Mouse (Mus musculus) hindbrain, embryonic 14.5 days (tissue): ENCODE measurements around the gene Bpi. TPM values are rescaled to one million over a fixed set of nuclear protein-coding genes. Genes with fewer than 3 reads are reported as not detected.

Experiments used
- ATAC-seq: fragments of 200-750 bp; cut with Nextera tagmentation; 2 replicates; pipeline ENCODE4 v1.8.0; 2017; ENCODE audit warnings: moderate number of reproducible peaks, mild to moderate bottlenecking, moderate TSS enrichment, moderate library complexity; ENCODE audit not compliant: low FRiP score
- DNase-seq: peaks from one replicate; pipeline ENCODE4 v3.0.0-alpha.2; 2015; ENCODE audit warnings: low spot score
- H3K27ac ChIP-seq: fragments of 300-500 bp; sonication (generic); 2 replicates; pipeline ENCODE4 v1.5.1; 2014; ENCODE audit warnings: mild to moderate bottlenecking, moderate library complexity
- H3K27me3 ChIP-seq: fragments of 300-500 bp; sonication (generic); 2 replicates; pipeline ENCODE4 v1.6.1; 2014; ENCODE audit warnings: mild to moderate bottlenecking, low read length, mixed read lengths; ENCODE audit not compliant: control insufficient read depth, insufficient read depth
- H3K36me3 ChIP-seq: fragments of 300-500 bp; sonication (generic); replicated peaks from 2 replicates; pipeline ENCODE4 v1.6.1; 2014; ENCODE audit not compliant: control insufficient read depth, insufficient read depth
- H3K4me1 ChIP-seq: fragments of 300-500 bp; sonication (generic); replicated peaks from 2 replicates; pipeline ENCODE4 v1.6.1; 2014; ENCODE audit warnings: antibody characterized with exemption, low read length, mixed read lengths; ENCODE audit not compliant: control insufficient read depth, insufficient read depth
- H3K4me2 ChIP-seq: fragments of 300-500 bp; sonication (generic); replicated peaks from 2 replicates; pipeline ENCODE4 v1.6.1; 2014; ENCODE audit warnings: mild to moderate bottlenecking, moderate library complexity
- H3K4me3 ChIP-seq: fragments of 300-500 bp; sonication (generic); replicated peaks from 2 replicates; pipeline ENCODE4 v1.5.1; 2014; ENCODE audit warnings: mild to moderate bottlenecking, low read length
- H3K9ac ChIP-seq: fragments of 300-500 bp; sonication (generic); 2 replicates; pipeline ENCODE4 v1.6.1; 2014
- H3K9me3 ChIP-seq: fragments of 300-500 bp; sonication (generic); 2 replicates; pipeline ENCODE4 v1.6.1; 2016; ENCODE audit warnings: low read length; ENCODE audit not compliant: control insufficient read depth
- WGBS: fragments of 180-500 bp; shearing (Covaris S2); extraction: QIAGEN DNeasy Blood & Tissue Kit; methylation state at CpG from one replicate; pipeline ENCODE4 v1.1.7; 2014; 5-methylcytosine and 5-hydroxymethylcytosine counted together
- polyA plus RNA-seq: library from polyadenylated mRNA; unstranded; fragments of >200 nt; fragmentation: Nextera tagmentation; extraction: Ambion mirVana; gene quantifications from 2 replicates; pipeline ENCODE4 v1.2.1, GENCODE M21; 2014

The Bpi gene
- polyA plus RNA-seq: not detected in 2 replicates

- DNase-seq (no peak), ATAC-seq (no peak)
- Histone ChIP-seq H3K4me1 (no peaks in the 10 kb centered on the region), H3K27me3 (no peaks in the 10 kb centered on the region), H3K4me2 (no peak within 1 kb of the TSS), H3K4me3 (no peak within 1 kb of the TSS), H3K36me3 (no peaks in the 10 kb centered on the region), H3K27ac (no peak within 1 kb of the TSS), H3K9me3 (no peaks in the 10 kb centered on the region), H3K9ac (no peak within 1 kb of the TSS)
- WGBS: 61% methylated on average over 18 of the region's 18 CpGs
Measured at GRCm38 (mm10) chr2:158258005-158258418, at the start of gene Bpi. TSS of gene Bpi (plus strand) at chr2:158258094.

- DNase-seq (no peak), ATAC-seq (no peak)
- no peak overlapping the region for H3K27ac ChIP-seq
- no peaks in the 10 kb centered on the region; the same call in 1 of the 2 replicates for H3K4me1 ChIP-seq
- 64% methylated on average over 9 of the region's 9 CpGs for WGBS
- H3K9me3 ChIP-seq: no peaks in the 10 kb centered on the region
- no peak overlapping the region for H3K9ac ChIP-seq
- H3K27me3 ChIP-seq: 0 out of 2 replicates have a peak, but pooled peaks cover 4% of the 10 kb centered on the region
- no peak overlapping the region for H3K4me3 ChIP-seq
- H3K4me2 ChIP-seq: no peak overlapping the region
- no peaks in the 10 kb centered on the region for H3K36me3 ChIP-seq
Measured at GRCm38 (mm10) chr2:158209776-158210175, 48.1 kb upstream of the Bpi start.

GRCm38 (mm10) chr2:158210503-158210902, 47.4 kb upstream of the Bpi start:
- no peak overlapping the region for H3K27ac ChIP-seq
- H3K27me3 ChIP-seq: 0 out of 2 replicates have a peak, but pooled peaks cover 4% of the 10 kb centered on the region
- H3K36me3 ChIP-seq: no peaks in the 10 kb centered on the region
- H3K4me1 ChIP-seq: no peaks in the 10 kb centered on the region
- H3K9me3 ChIP-seq: no peaks in the 10 kb centered on the region
- H3K9ac ChIP-seq: no peak overlapping the region
- H3K4me3 ChIP-seq: no peak overlapping the region
- ATAC-seq (no peak), DNase-seq (no peak)
- H3K4me2 ChIP-seq: no peak overlapping the region
- WGBS: 54% methylated on average over 4 of the region's 4 CpGs

GRCm38 (mm10) chr2:158210958-158211357, 46.9 kb upstream of the Bpi start:
- WGBS: 29% methylated on average over 10 of the region's 10 CpGs
- no peaks in the 10 kb centered on the region for H3K4me1 ChIP-seq
- no peak overlapping the region for H3K9ac ChIP-seq
- H3K4me2 ChIP-seq: peak overlapping the region; percentile 4; the same call in 1 of the 2 replicates
- no peaks in the 10 kb centered on the region for H3K36me3 ChIP-seq
- H3K4me3 ChIP-seq: no peak overlapping the region
- no peaks in the 10 kb centered on the region for H3K9me3 ChIP-seq
- DNase-seq (no peak), ATAC-seq (no peak)
- H3K27ac ChIP-seq: no peak overlapping the region
- H3K27me3 ChIP-seq: 0 out of 2 replicates have a peak, but pooled peaks cover 4% of the 10 kb centered on the region

GRCm38 (mm10) chr2:158211764-158212471, 46.0 kb upstream of the Bpi start:
- Histone ChIP-seq H3K36me3 (no peaks in the 10 kb centered on the region), H3K27ac (no peak overlapping the region), H3K4me2 (no peak overlapping the region), H3K27me3 (0 out of 2 replicates have a peak, but pooled peaks cover 4% of the 10 kb centered on the region), H3K9ac (no peak overlapping the region), H3K4me3 (no peak overlapping the region), H3K9me3 (no peaks in the 10 kb centered on the region), H3K4me1 (no peaks in the 10 kb centered on the region)
- DNase-seq: no peak
- 62% methylated on average over 4 of the region's 4 CpGs for WGBS
- no peak for ATAC-seq

- H3K4me2 ChIP-seq: no peak overlapping the region
- H3K36me3 ChIP-seq: no peaks in the 10 kb centered on the region
- H3K27ac ChIP-seq: no peak overlapping the region
- H3K9me3 ChIP-seq: no peaks in the 10 kb centered on the region
- no peak overlapping the region for H3K4me3 ChIP-seq
- ATAC-seq (no peak), DNase-seq (no peak)
- no peak overlapping the region for H3K9ac ChIP-seq
- H3K4me1 ChIP-seq: no peaks in the 10 kb centered on the region
- H3K27me3 ChIP-seq: 0 out of 2 replicates have a peak, but pooled peaks cover 1% of the 10 kb centered on the region
- WGBS: 49% methylated on average over 9 of the region's 9 CpGs
Measured at GRCm38 (mm10) chr2:158215283-158216117, 42.4 kb upstream of the Bpi start.

GRCm38 (mm10) chr2:158216510-158216909, 41.4 kb upstream of the Bpi start:
- Histone ChIP-seq H3K4me1 (no peaks in the 10 kb centered on the region), H3K9ac (no peak overlapping the region), H3K9me3 (no peaks in the 10 kb centered on the region), H3K27ac (no peak overlapping the region), H3K36me3 (no peaks in the 10 kb centered on the region), H3K4me2 (no peak overlapping the region), H3K27me3 (no peaks in the 10 kb centered on the region), H3K4me3 (no peak overlapping the region)
- 86% methylated on average over 8 of the region's 8 CpGs for WGBS
- no peak for DNase-seq
- no peak for ATAC-seq

- ATAC-seq: no peak
- no peak overlapping the region for H3K4me3 ChIP-seq
- H3K9me3 ChIP-seq: no peaks in the 10 kb centered on the region
- H3K9ac ChIP-seq: no peak overlapping the region
- DNase-seq: no peak
- no peak overlapping the region for H3K27ac ChIP-seq
- no peak overlapping the region for H3K4me2 ChIP-seq
- 94% methylated on average over 2 of the region's 2 CpGs for WGBS
- no peaks in the 10 kb centered on the region for H3K4me1 ChIP-seq
- no peaks in the 10 kb centered on the region for H3K27me3 ChIP-seq
- H3K36me3 ChIP-seq: no peaks in the 10 kb centered on the region
Measured at GRCm38 (mm10) chr2:158219562-158219961, 38.3 kb upstream of the Bpi start.

GRCm38 (mm10) chr2:158221446-158222084, 36.3 kb upstream of the Bpi start:
- no peak overlapping the region for H3K27ac ChIP-seq
- no peak for ATAC-seq
- WGBS: 93% methylated on average over 9 of the region's 9 CpGs

More at GRCm38 (mm10) chr2:158221446-158222084, 36.3 kb upstream of the Bpi start:
- DNase-seq: no peak
- Histone ChIP-seq H3K36me3 (no peaks in the 10 kb centered on the region), H3K4me3 (no peak overlapping the region), H3K4me1 (no peaks in the 10 kb centered on the region), H3K27me3 (no peaks in the 10 kb centered on the region), H3K9ac (no peak overlapping the region), H3K9me3 (no peaks in the 10 kb centered on the region), H3K4me2 (no peak overlapping the region)
